Mouse (Mus musculus) cortical plate, adult 2 months (tissue): Measurements from ENCODE around the gene Frem2. TPM values are rescaled to one million over a fixed set of nuclear protein-coding genes. Genes with fewer than 3 reads are reported as not detected.

ENCODE experiments used
- H3K27ac ChIP-seq: fragments of 200-500 bp; 2 replicates; pipeline ENCODE4 v1.5.1; 2012; ENCODE audit warnings: low read length, control low read depth, inconsistent platforms; ENCODE audit not compliant: insufficient read depth
- H3K4me1 ChIP-seq: fragments of 200-500 bp; 2 replicates; pipeline ENCODE4 v1.6.1; 2011; ENCODE audit warnings: low read length; ENCODE audit not compliant: control insufficient read depth, insufficient read depth
- H3K4me3 ChIP-seq: fragments of 200-500 bp; 2 replicates; pipeline ENCODE4 v1.5.1; 2011; ENCODE audit warnings: mild to moderate bottlenecking, low read length, control low read depth; ENCODE audit not compliant: insufficient read depth
- CTCF ChIP-seq: fragments of 200-500 bp; IDR thresholded peaks from 2 replicates; pipeline ENCODE4 v1.5.1; 2011; ENCODE audit warnings: mild to moderate bottlenecking, control low read depth, low read length; ENCODE audit not compliant: insufficient read depth; ENCODE audit errors: extremely low read depth
- POLR2A ChIP-seq: fragments of 200-500 bp; IDR thresholded peaks from 2 replicates; pipeline ENCODE4 v1.6.1; 2011; ENCODE audit warnings: mild to moderate bottlenecking, low read length, control low read depth; ENCODE audit not compliant: insufficient read depth; ENCODE audit errors: extremely low read depth
- polyA plus RNA-seq: library from polyadenylated mRNA; depleted of rRNA; stranded (reverse); fragments of >200 nt; gene quantifications from 2 replicates; pipeline ENCODE4 v1.2.3, GENCODE M21; 2012; rRNA removed

Gene Frem2
- polyA plus RNA-seq, 1 experiment, result 1.3 TPM

DNA sequence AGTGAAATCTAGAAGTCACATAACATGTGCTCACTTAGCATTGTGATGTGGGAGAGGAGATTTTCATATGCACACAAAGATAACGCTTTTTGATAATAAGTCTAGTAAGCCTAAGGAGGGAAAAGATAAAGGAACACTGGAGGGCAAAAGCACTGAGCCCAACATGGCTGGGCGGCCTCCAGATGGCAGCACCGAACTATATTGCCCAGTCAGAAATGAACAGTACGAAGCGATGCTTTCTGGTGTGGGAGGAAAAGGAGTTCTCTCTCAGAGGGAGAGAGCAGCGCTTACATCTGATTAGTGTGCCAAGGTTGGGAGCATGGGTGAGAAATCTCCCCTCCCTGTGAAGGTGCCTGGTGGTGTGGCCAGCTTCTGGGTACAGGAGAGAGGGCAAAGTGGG, 181.3 kb downstream of the Frem2 start:
- no peak overlapping the region for H3K4me3 ChIP-seq
- H3K27ac ChIP-seq, result no peak overlapping the region
- TF ChIP-seq POLR2A (no peak), CTCF (peak; percentile 50)
- no peaks in the 10 kb centered on the region for H3K4me1 ChIP-seq

GRCm38 (mm10) chr3:53474179-53474578, 183.0 kb downstream of the Frem2 start:
- Histone ChIP-seq H3K4me3 (no peak overlapping the region), H3K27ac (no peak overlapping the region), H3K4me1 (no peaks in the 10 kb centered on the region)
- TF ChIP-seq CTCF (no peak), POLR2A (no peak)

DNA sequence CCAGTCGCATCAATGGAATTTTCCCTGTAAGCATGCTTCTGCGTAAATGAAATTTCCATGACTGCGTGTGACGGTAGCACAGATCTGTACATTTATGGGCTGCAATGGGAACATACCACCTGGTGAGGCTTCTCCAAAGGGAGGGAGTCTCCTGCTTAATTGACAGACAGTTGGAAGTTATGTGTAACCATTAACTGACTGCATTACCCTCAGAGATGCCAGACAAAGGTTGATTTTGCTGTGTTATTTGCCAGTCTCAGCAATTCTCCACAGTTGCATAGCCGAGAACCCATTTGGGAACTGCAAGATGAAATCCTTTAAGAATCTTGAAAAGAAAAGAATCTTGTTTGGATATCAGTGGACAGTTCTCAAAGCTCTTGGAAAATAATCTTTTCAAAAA, 185.1 kb downstream of the Frem2 start:
- TF ChIP-seq CTCF, result no peak
- TF ChIP-seq POLR2A, result no peak
- H3K4me1 ChIP-seq, result no peaks in the 10 kb centered on the region
- H3K4me3 ChIP-seq, result no peak overlapping the region
- no peak overlapping the region for H3K27ac ChIP-seq

DNA sequence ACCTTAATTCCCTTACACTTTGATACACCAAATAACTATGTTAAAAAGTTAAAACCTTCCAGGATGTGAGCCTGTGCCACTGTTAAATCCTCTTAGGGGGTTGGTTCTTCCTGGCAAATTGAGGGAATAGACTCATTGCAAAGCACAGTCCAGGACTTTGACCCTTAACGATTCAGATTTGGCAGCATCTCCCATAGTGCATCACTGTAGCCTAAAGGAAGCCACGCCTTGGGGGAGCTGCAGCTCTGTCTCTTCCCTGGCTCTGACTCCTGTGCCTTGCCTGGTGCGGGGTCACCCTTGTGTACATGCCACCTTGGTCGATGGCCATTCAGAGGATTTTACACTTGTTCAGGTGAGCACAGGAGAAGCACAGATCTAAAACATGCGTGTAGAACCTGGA, 187.5 kb downstream of the Frem2 start:
- Histone ChIP-seq H3K27ac (no peak overlapping the region), H3K4me1 (peaks cover 2% of the 10 kb centered on the region; the same call in 1 of the 2 replicates), H3K4me3 (no peak overlapping the region)
- TF ChIP-seq POLR2A (no peak), CTCF (no peak)

- Histone ChIP-seq H3K4me3 (no peak overlapping the region), H3K4me1 (peaks cover 2% of the 10 kb centered on the region; the same call in 1 of the 2 replicates), H3K27ac (no peak overlapping the region)
- no peak for TF ChIP-seq CTCF
- TF ChIP-seq POLR2A, result no peak
Observed at GRCm38 (mm10) chr3:53467356-53467755, 189.8 kb downstream of the Frem2 start.

- H3K27ac ChIP-seq, result no peak overlapping the region
- H3K4me3 ChIP-seq, result no peak overlapping the region
- no peak for TF ChIP-seq CTCF
- no peak for TF ChIP-seq POLR2A
- H3K4me1 ChIP-seq, result peaks cover 2% of the 10 kb centered on the region; the same call in 1 of the 2 replicates
Observed at GRCm38 (mm10) chr3:53466481-53466880, 190.7 kb downstream of the Frem2 start.

DNA sequence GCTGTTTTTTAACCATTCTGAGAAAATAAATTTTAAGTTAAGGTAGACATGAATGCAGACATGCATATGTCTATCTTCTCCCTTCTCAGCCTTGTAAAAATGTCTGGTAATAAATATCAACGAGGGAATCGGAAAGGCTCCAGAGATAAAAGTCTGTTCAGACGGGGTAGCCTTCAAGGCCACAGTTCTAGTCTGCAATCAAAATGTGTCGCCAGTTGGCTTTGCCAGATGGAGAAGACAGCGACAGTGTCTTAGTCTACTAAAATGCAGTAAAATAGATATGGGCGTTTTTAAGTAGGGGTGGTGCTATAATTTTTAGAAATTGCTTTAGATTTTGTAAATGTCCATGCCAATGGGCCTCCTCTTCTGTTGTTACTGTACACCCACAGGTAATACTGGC, 191.8 kb downstream of the Frem2 start:
- peak overlapping the region; percentile 86; the same call in 1 of the 2 replicates for H3K4me3 ChIP-seq
- TF ChIP-seq POLR2A (no peak), CTCF (no peak)
- peaks cover 2% of the 10 kb centered on the region; the same call in 1 of the 2 replicates for H3K4me1 ChIP-seq
- no peak overlapping the region for H3K27ac ChIP-seq

GRCm38 (mm10) chr3:53464146-53464698, 192.9 kb downstream of the Frem2 start:
- TF ChIP-seq CTCF, result no peak
- no peak for TF ChIP-seq POLR2A
- Histone ChIP-seq H3K4me3 (peak overlapping the region; percentile 86), H3K27ac (no peak overlapping the region), H3K4me1 (peaks cover 2% of the 10 kb centered on the region; the same call in 1 of the 2 replicates)

Other genes starting within 250 kb of the Frem2 start
- 7.5 and 8.2 TPM in 2 replicates for gene Nhlrc3, start 194.0 kb downstream of the Frem2 start, polyA plus RNA-seq
- gene Proser1, start 193.7 kb downstream of the Frem2 start, polyA plus RNA-seq, result 12.6 and 12.7 TPM in 2 replicates
- gene Stoml3, start 168.7 kb downstream of the Frem2 start, polyA plus RNA-seq, result 0.21 and 0.35 TPM in 2 replicates
- not detected in 2 replicates for gene Gm10985, start 187.7 kb upstream of the Frem2 start, polyA plus RNA-seq
- gene Ufm1, start 206.5 kb upstream of the Frem2 start, polyA plus RNA-seq, result 39.9 and 48.0 TPM in 2 replicates